Mouse (Mus musculus): Measurements from ENCODE around the gene Plxna4. TPM values are rescaled to one million over a fixed set of nuclear protein-coding genes. Genes with fewer than 3 reads are reported as not detected.
A peak's percentile ranks its signal among the peaks of the same experiment; 100 is the strongest.

Plxna4 gene
- total RNA-seq, 1 experiment from 2014 or later, result 5.0 TPM

DNA sequence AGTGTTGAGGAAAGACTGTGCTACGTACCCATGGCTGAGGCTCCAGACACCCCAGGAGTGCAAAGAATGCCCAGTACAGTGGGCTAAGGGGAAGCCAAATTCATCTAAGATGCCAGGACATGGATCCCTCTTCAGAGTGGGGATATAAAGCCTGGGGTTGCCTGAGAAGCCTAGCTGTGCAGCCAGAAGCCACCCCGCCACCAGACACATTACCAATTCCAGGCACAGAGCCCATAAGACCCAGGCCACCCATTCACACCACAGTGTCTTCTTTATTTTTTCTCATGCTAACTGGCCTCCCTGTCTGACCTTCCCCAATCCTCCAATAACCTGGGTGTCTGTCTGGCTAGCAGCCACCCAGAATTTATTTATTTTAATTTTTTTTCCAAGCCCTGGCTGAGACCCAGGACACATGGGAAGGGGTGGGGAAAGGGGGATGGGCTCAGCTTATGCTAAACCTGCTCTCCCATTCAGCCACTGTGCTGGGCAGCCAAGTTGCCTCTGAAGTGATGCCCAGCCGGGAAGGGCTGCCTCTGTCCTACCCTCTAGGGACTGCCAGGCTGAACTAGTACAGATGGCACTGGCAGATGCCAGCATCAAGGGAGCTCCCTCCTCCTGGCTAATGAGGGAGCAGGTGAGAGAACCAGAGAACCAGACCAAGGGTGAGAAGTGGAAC, 185.3 kb downstream of the Plxna4 start:
- no peak for DNase-seq

DNA sequence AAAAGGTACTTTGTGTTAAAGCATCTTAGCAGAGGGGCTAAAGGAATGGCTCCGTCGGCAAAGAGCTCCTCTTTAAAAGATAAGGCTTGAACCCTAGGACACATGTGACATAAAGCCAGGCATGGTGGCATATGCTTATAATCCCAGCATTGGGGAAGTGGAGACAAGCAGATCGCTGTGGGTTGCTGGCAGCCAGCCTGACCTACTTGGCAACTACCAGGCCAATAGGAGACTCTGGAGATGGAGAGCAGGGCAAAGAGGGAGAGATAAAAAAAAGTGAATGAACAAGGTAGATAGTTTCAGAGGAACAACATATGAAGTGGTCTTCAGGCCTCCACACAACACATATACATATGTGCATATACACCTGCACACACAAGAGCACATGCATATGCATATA, 189.7 kb downstream of the Plxna4 start:
- DNase-seq, result no peak

DNA sequence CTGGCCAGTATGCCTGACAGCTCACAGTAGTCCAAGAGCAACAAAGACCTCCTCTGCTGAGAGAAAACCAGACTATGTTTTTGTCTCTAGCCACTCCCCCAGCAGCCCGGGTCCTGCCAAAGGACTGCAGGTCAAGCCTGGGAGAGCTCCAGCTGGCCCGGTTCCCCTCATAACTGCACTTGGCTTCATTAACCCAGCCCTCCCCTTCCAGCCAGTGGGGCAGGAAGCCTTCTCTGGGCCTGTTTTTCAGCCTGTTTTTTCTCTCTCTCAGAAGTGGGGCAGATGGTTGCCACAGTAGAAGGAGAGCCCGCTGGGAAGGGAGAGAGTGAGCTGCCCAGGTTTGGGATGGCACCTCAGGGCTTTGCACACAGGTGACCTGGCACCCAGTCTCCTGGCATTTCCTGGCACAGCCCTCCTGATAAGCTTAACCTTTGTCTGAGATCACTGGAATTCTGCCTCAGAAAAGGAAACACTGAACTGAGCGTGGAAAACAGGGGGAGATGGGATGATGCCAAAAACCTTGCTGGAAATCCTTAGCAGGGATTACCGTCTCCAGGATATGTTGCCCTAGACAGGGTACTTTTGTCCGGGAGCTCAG, 190.8 kb downstream of the Plxna4 start:
- peak; percentile 79 for DNase-seq

DNA sequence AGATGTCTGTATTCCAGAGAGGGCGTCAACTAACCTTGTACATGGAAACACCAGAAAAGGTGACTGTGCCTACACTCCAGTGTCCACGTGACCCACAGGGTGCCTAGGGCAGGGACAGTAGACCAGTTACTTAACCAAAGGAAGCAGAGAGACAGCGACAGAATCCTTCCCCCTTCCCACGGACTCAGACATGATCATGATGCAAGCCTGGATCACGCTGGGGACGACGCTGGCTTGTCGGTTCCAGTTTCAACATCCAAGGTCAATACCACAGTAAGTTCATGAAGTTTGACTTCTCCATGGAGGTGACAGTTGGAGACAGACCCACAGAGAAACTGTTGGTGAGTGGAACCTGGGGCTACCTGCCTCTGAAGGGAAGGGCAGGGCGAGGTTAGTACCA, 192.6 kb downstream of the Plxna4 start:
- no peak for DNase-seq

DNA sequence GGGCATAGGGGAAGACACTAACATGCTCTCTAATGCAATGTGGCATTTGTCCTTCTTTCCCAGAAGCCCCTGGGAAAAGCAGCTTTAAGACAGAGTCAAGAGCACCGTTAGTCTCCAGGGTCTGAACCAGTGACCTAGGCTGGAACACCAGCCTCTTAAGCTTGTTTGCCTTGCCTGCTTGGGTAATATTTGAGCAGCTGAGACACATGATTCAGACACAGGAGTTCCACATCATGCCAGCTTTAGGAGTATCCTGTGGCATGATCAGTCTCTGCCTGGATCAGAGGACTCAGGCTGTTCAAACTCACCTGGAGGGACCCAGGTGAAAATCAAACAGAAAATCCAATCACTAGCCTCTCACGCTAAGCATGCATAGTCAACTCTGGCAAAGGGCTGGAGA, 195.7 kb downstream of the Plxna4 start:
- no peak for DNase-seq

DNA sequence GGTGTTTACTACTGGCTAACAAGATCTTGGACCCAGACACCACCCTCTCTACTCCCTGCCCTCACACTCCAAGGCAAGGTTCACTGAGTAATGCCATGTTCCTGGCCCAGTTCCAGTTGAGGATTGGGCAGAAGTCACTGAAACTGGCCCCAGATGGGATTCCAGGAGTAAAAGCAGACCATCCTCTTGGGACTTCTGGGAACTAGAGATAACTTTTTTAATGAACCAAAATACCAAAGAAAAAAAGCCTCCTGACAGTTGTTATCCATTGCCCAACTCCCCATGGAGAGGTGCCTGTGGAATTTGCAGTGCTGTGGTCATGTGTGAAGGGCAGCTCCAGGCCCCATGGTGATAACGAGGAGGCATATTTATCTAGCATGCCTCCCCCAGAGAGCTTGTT, 199.7 kb downstream of the Plxna4 start:
- peak; percentile 17 for DNase-seq

DNA sequence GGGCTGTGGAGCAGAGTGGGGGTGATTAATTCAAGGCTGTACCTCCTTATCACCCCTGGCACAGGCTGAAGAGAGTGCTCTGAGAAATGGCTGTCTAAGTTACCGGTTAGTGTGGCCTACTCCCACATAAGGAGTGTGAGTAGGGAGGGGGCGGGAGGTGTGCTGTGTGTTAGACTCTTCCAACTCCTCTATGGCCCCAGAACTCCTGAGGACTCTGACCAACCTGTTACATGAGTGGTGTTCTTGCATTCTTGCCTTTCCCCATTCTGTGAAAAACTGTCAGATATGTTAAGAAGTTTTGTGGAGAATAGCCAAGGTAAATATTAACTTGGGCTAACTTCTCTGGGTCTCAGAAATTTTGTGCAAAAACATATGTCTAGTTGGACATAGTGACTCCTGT, 201.1 kb downstream of the Plxna4 start:
- DNase-seq, result no peak

DNA sequence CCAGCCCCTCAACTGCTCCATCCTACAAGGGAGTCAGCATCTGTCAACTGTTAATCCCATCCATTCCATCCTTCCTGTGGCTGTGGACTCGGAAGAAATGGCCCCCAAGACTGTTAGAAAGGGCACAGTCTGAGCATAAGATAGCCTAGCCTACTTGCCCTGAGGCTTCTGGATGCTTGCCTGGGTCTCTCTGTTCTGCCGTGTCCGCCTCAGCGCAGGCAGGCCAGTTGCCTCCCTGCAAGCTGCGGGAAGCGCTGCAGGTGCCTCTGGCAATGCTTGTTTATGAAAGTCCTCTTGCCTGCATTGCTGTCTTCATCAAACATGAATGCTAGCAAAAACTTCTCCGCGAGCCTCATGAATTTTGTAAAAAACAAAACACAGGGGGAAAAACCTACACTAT, 203.1 kb downstream of the Plxna4 start:
- DNase-seq, result no peak

DNA sequence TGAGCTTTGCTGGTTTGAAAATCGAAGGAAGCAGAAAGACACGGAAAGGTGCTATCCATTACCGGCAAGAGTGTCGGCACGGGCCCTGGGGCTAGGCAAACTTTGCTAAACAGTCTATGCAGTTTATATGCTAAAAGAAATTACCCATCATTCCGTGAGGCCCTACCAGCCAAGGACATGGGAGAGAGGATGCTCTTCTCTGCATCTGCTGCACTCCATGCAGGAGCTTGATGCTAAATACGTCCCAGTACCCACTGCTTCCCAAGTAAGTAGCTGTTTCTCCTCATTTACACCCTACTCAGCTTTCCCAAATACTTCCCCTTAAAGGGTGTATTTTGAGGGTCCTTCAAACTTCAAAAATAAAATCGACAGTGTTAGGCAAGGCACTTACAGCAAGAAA, 203.6 kb downstream of the Plxna4 start:
- DNase-seq, result no peak

DNA sequence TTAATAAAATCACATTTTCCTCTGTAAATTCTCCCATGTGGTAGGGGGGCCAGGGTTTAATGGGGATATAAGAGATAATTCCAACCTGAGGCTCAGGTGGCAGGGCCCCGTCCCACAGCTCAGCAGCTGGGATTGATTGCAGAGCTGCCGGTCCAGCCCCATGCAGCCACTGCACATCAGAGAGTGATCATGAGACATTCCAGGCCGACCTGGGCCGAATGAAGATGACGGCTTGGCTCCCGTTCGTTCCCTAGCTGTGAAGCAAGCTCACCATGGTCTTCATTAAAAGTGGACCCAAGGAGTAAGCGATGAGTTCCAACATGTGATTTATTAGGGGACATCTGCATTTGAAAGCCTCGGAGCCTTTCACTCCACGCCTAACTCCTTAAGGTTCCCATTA, 206.5 kb downstream of the Plxna4 start:
- DNase-seq, result no peak

DNA sequence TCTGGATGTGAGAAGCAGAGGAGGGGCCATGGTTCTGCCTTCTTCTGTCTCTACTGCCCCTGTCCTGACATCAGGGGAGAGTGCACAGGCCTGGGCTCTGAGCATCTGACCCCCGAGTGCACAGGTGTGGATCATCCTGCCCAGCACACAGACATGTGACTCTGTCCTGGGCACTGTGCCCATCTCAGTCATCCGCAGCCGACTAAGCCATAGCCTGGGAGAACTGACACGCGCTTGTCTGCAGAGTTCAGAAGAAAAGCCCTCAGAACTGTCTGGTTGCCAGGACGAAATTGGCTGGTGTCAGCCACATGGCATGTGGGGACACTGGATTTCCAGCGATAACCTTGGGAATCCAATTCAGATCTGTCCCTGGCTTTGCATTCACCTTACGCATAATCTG, 210.8 kb downstream of the Plxna4 start:
- peak; percentile 32 for DNase-seq

DNA sequence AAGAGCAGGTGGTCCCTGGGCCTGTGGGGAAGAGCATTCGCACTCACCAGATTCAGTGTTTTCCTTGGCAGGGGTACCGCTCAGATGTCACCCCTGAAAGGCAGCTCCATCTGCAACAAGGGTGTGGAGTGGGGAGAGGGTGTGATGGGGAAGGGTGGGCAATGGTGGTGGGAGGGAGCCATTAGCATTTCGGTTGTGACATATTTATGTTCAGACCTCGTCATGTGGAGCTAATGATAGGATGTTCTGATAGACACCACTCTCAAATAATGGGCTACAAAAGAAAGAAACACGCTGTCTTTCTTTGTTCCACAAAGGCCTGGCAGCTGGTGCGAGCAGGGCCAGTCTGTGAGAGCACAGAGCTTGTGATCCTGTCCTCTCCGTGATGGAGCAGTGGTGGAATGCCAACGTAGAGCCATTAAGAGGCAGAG, 214.0 kb downstream of the Plxna4 start:
- no peak for DNase-seq

DNA sequence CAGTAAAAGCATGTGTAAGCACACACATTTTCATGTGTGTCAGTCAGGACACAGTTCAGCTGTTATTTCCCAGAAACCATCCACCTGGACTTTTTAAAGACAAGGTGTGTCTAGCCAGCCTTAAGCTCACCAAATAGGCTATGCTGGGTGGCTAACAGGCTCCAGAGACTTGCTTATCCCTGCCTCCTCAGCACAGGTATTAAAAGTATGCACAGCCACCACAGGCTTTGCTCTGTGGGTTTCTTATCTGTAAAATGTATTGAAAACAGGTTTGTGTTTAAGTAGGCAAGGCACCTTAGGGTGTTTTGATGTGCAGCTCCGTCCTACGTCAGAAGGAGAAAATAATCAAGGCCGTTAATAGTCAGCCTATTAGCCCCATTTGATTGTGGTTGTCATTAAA, 218.9 kb downstream of the Plxna4 start:
- DNase-seq, result no peak

DNA sequence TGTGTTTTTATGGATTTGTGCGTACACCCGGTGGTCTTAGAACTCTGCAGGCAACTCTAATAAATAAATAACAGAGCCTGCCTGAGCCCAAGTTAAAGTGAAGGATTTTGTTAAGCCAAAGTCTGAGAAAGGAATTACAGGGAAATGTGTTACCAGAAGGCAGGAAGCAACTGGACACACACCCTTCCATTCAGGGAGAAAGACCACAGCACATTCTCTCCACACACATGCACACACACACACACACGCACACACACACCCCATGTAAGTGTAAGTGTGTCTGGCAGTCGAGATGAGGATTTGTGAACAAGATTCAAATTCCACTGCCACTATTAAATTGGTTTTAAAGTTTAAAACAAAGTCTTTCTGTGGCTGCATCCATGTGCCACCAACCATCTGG, 219.6 kb downstream of the Plxna4 start:
- no peak for DNase-seq

DNA sequence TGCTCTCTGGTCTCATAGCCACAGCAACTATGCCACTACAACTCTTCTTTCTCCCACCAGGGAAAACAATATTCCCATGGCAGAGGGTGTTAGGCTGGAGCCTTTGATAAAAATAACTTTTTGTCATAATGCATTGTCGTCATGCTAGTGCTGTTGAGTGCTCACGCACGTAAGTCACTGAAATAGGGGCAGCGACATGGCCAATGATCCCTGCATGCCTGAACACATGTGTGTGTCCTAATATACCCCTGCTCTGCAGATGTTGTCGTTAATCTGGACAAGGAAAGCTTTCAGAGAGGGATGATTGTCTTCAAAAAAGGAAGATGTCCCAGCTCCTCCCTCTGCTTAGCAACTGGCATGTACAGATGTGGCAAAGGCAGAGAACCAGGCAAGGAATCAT, 223.1 kb downstream of the Plxna4 start:
- no peak for DNase-seq

DNA sequence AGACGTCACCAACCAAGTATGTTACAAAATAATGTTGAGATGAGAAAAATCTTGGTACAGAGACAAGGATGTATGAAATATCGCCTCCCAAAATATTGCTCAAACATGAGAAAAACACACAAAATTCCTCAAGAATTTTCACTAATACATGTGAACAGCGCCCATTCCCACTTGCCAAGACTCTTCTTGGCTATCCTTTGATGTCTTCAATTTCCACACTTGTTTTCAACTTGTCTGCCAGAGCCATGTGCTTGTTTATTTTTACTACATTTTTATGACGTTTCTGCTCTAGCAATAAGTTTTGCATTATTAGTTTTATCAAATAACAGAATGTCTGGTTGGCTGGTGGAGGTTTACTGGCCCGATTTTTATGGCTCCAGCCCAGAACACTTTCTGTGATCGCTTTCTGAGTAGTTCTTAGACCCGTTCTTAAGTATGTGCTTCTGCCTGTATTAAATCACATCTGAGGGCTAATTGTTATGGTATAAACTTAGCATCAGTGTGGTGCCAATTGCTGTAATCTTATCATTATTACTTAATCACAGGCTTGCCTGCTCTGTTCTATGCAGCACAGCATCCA, 224.4 kb downstream of the Plxna4 start:
- DNase-seq, result no peak

DNA sequence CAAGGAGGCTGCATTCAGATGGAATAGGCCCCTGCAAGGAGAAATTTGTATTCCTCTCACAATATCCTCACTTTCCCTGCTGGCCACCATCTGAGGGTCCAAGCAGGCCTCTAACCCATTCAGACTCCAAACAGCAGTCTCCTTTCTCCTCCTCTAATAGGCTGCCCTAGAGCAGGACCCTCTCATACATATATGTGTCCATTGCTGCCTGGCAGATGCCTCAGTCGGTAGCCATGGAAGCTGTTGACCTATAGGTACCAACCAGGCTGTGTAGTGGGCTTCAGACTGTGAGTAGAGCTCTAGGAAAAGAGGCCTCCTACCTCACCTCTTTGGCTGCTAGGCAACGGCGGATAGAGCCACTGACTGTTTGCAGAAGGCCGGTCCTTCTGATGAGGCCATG, 225.6 kb downstream of the Plxna4 start:
- no peak for DNase-seq

DNA sequence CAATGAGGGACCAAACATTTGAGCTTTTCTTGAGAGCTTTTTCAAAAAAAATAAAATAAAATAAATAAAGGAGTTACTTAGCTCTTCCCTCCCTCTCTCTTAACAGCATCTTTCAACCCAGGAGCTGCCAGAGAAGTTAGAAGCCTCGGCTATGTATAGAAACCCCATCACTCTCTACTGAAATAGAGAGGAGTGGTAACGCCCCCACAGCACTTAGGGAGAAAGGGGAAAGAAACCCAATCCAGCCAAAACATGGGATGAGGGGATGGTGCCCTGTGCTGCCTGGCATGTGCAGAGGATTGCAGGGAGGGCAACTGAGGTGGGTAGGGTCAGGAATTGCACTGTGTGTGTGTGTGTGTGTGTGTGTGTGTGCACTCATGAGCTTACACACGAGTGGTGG, 228.3 kb downstream of the Plxna4 start:
- no peak for DNase-seq

DNA sequence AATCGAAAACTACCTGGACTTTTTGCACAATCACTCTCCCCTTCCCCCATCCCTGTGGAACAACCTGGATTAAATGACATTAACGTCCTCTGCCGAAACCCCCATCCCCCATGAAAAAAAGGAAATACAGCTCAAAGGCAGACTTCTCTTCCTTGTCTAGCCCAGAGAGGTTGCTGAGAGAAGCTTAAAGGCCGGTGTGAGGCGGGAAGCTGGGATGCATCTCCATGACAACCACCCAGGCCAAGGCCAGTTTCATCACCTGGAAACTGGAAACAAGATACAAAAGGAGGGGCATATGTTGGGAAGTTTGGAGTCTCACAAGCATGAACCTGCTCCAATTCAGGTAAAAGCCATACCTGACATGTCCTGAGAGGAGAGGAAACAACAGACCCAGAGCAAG, 230.5 kb downstream of the Plxna4 start:
- DNase-seq, result no peak

DNA sequence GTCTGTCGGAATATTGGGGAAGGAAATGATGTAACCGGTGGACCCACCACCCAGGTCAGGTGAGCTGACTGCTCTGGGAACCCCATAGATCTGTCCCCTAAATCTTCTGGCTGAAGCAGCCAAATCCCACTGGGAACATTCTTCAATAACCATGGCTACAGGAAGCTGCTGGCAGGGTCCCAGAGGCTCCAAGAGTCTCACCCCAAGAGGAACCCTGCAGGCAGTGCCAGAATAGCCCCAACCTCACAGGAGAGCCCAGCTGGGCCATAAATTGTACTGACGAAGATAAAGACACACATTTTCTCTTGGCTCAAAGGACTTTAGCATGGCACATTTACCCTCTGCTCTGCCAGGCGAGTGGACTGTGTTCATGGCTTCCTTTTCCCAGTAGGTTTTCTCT, 232.4 kb downstream of the Plxna4 start:
- peak; percentile 7 for DNase-seq

DNA sequence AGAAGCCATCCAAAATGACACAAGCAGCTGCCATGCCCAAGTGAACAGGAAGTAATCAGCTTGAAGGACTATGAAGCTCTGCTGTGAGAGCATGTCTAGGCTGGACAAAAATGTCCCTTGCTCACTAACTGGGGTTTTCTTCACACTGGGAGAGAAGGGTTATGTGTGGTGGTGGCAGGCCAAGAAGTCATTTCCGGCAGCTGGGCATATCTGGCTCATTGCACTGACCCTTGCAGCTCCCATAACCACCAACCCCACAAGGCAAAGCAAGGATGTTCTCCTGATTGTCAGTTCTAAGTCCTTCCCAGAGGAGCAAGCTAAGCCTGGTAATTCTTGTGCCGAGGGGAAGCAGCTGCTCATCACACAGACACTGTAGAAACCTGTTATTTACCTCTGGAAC, 239.0 kb downstream of the Plxna4 start:
- no peak for DNase-seq

DNA sequence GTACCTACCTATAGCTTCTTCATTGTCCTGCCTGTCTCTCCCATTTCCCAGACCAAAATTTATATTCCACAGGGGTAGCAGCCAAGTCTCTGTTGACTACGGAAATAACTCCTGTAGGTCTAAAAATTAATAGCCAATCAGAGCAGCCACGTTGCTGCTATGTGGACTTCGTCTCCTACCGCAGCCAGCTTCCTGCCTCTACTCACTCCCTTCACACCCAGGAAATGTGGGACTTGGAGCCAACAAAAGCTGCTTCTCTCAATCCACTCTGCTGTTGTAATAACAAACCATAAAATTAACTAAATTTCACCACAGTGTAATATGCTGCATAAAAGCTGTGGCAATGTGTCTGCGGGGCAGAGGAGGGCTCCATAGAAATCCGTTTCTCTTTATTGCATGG, 239.9 kb downstream of the Plxna4 start:
- DNase-seq, result no peak

DNA sequence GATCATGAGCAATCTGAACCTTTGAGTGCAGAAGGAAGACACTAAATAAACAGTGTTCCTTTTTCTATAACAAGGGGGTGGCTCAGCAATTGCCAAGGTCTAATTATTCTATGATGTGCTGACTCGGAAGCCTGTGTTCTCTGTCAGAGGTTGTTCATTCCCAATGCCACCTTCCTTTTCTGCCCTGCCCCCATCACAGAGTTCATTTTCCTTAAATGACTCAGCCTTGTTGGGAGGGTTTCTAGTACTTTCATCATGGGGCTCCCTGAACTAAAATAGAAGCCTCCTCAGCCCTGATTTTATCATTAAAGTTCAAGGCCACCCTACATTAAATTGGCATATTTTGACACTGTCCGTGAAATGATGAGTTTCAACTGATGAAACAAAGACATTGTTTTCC, 242.0 kb downstream of the Plxna4 start:
- DNase-seq, result no peak

DNA sequence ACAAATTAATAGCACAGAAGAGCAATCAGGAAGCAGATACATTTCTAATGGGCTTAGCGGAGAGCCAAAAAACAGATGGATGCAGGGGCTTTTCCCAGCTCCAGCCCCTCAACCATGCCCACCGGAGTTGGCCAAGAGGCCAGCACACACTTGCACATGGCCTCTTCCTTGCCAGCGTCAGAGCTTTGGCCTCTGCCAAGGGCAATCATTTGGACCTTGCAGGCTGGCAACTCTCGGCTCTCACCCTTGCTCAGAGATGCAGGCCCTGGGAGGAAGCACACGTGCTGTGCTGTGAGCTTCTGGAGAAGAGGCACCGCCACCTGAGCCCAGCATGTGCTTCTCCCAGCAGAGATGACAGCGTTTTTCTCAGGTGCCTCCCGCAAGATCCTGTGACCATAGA, 245.3 kb downstream of the Plxna4 start:
- no peak for DNase-seq

All from adrenal gland, postnatal 25 days (tissue).